Mouse (Mus musculus): Measurements from ENCODE around the gene Sh3bp2. TPM values are rescaled to one million over a fixed set of nuclear protein-coding genes. Genes with fewer than 3 reads are reported as not detected.
"Not testable (repeated sequence)": the region's sequence is repeated elsewhere in the genome, so short reads cannot be mapped to it uniquely, and the experiment has no call there.

The Sh3bp2 gene
- total and polyA plus RNA-seq, 2 experiments from 2014 or later, result 17.6 to 44.1 TPM

DNA sequence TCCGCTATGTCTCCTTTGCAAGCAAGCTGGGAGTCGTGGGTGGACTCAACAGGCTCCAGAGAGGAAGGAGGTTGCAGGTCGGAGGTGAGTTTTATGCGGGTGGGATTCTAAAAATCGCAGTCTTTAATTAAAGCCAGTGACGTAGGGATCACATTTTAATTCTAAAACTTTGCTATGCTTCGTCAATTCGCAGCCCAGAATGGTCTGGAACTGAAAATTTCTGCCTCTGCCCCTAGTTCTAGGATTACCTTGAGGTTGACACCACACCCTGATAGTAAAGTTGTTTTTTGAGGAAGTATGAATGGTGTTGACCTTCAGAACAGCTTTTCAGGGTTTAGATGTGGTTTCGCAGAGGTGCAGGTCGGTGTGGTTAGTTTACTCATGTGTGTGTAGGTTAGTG lies 49.1 kb downstream of the Sh3bp2 start:
- DNase-seq (ENCODE audit: low spot score) (no peak), ATAC-seq (ENCODE audit: low FRiP score) (no peak)
- H3K4me2 ChIP-seq (ENCODE audit: low read depth, low read length, poor library complexity, severe bottlenecking), result peak overlapping the region; percentile 55
- no peaks in the 10 kb centered on the region for H3K9me3 ChIP-seq (ENCODE audit: low read length)
- peaks cover 10% of the 10 kb centered on the region for H3K4me1 ChIP-seq (ENCODE audit: insufficient read depth, low read length)
- WGBS, result 38% methylated on average over 10 of the region's 10 CpGs
- no peaks in the 10 kb centered on the region for H3K36me3 ChIP-seq (ENCODE audit: insufficient read depth, low read length)
- H3K9ac ChIP-seq (replicated peaks; ENCODE audit: low read length, poor library complexity, severe bottlenecking), result peak overlapping the region; percentile 99
- H3K27me3 ChIP-seq (ENCODE audit: insufficient read depth, low read length), result no peaks in the 10 kb centered on the region
- no peak overlapping the region for H3K27ac ChIP-seq (ENCODE audit: low read depth, low read length)
- no peak for TF ChIP-seq CTCF (IDR thresholded peaks at IDR 0.05)
- peak overlapping the region; percentile 85 for H3K4me3 ChIP-seq (ENCODE audit: low read depth, low read length)

DNA sequence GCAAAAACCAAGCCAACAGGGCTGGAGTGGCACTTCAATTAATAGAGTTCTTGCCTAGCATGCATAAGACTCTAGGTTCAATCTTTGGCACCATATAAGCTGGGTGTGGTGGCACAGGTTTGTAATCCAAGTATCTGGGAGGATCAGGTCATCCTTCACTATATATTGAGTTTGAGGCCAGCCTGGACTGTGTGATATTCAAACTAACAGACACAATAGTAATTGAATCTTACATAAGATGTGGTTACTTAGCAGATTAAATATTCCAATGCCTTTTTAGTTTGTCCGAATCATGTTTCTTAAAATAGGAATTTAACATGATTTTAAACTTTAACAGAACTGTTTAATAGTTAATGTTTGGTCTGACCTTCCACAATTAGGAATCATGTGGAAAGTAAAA lies 50.6 kb downstream of the Sh3bp2 start:
- peaks cover 10% of the 10 kb centered on the region for H3K4me1 ChIP-seq (ENCODE audit: insufficient read depth, low read length)
- no peak overlapping the region for H3K4me2 ChIP-seq (ENCODE audit: low read depth, low read length, poor library complexity, severe bottlenecking)
- no peak overlapping the region for H3K4me3 ChIP-seq (ENCODE audit: low read depth, low read length)
- H3K27me3 ChIP-seq (ENCODE audit: insufficient read depth, low read length), result no peaks in the 10 kb centered on the region
- H3K27ac ChIP-seq (ENCODE audit: low read depth, low read length), result no peak overlapping the region
- H3K36me3 ChIP-seq (ENCODE audit: insufficient read depth, low read length), result no peaks in the 10 kb centered on the region
- ATAC-seq (ENCODE audit: low FRiP score), result no peak
- no peaks in the 10 kb centered on the region for H3K9me3 ChIP-seq (ENCODE audit: low read length)
- no peak for TF ChIP-seq CTCF (IDR thresholded peaks at IDR 0.05)
- no peak for DNase-seq (ENCODE audit: low spot score)
- H3K9ac ChIP-seq (replicated peaks; ENCODE audit: low read length, poor library complexity, severe bottlenecking), result no peak overlapping the region
- 91% methylated on average over 1 of the region's 1 CpGs for WGBS

DNA sequence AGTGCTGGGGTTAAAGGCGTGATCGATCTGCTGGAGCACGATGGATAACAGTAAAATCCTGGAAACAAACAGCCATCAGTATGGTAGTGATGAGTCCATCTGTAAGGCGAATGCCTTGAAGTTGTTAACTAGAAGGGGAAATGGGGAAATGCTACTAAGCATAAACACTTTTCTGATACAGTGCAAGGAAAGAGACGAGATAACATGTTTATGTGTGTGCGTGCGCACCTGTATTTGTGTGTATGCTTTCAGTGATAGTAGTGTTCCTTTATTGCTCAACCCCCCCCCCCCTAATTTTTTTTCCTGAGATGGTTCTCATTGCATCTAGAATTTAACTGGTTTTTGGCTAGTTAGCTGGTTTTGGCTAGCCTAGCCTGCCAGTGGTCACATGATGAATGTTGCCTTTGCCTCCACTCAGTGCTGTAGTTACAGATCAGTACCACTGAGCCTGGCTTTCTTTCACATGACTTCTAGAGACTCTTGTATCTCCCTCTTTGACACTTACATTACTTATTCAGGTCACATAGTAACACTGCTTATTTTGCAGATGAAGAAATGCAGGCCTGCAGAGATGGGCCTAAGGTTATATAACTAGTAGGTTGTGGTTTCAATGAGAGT lies 52.5 kb downstream of the Sh3bp2 start:
- H3K27ac ChIP-seq (ENCODE audit: low read depth, low read length), result no peak overlapping the region
- H3K9ac ChIP-seq (replicated peaks; ENCODE audit: low read length, poor library complexity, severe bottlenecking), result no peak overlapping the region
- H3K4me1 ChIP-seq (ENCODE audit: insufficient read depth, low read length), result peaks cover 10% of the 10 kb centered on the region
- no peak for DNase-seq (ENCODE audit: low spot score)
- no peak for TF ChIP-seq CTCF (IDR thresholded peaks at IDR 0.05)
- WGBS, result 98% methylated on average over 7 of the region's 7 CpGs
- H3K4me2 ChIP-seq (ENCODE audit: low read depth, low read length, poor library complexity, severe bottlenecking), result no peak overlapping the region
- no peaks in the 10 kb centered on the region for H3K9me3 ChIP-seq (ENCODE audit: low read length)
- H3K27me3 ChIP-seq (ENCODE audit: insufficient read depth, low read length), result no peaks in the 10 kb centered on the region
- H3K4me3 ChIP-seq (ENCODE audit: low read depth, low read length), result no peak overlapping the region
- no peak for ATAC-seq (ENCODE audit: low FRiP score)
- no peaks in the 10 kb centered on the region for H3K36me3 ChIP-seq (ENCODE audit: insufficient read depth, low read length)

DNA sequence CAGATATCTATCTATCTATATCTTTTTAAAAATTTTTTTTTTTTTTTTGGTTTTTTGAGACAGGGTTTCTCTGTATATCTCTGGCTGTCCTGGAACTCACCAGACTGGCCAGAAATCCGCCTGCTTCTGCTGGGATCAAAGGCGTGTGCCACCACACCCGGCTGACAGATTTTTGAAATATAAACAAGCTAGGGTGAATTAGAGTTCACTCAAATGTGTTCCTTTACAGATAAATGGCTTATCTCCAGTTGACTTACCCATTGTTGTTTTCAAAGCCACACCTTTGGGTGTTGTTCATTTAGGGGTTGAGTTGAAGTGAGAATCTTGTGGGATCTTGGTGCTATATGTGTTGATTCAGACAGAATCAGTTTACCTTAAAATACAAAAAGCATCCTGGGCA lies 53.7 kb downstream of the Sh3bp2 start:
- Histone ChIP-seq H3K27me3 (ENCODE audit: insufficient read depth, low read length) (no peaks in the 10 kb centered on the region), H3K36me3 (ENCODE audit: insufficient read depth, low read length) (no peaks in the 10 kb centered on the region), H3K9me3 (ENCODE audit: low read length) (no peaks in the 10 kb centered on the region), H3K4me2 (ENCODE audit: low read depth, low read length, poor library complexity, severe bottlenecking) (no peak overlapping the region), H3K4me3 (ENCODE audit: low read depth, low read length) (no peak overlapping the region), H3K27ac (ENCODE audit: low read depth, low read length) (no peak overlapping the region), H3K4me1 (ENCODE audit: insufficient read depth, low read length) (peaks cover 10% of the 10 kb centered on the region), H3K9ac (replicated peaks; ENCODE audit: low read length, poor library complexity, severe bottlenecking) (no peak overlapping the region)
- no peak for TF ChIP-seq CTCF (IDR thresholded peaks at IDR 0.05)
- no peak for ATAC-seq (ENCODE audit: low FRiP score)
- 93% methylated on average over 3 of the region's 3 CpGs for WGBS
- DNase-seq (ENCODE audit: low spot score), result no peak

GRCm38 (mm10) chr5:34581671-34582313 lies 56.2 kb downstream of the Sh3bp2 start:
- ATAC-seq (ENCODE audit: low FRiP score) (peak; percentile 41; the same call in 1 of the 2 replicates), DNase-seq (ENCODE audit: low spot score) (peak; percentile 46)
- 40% methylated on average over 9 of the region's 10 CpGs for WGBS
- not testable (repeated sequence) for H3K4me3 ChIP-seq (ENCODE audit: low read depth, low read length); H3K27me3 ChIP-seq (ENCODE audit: insufficient read depth, low read length); H3K27ac ChIP-seq (ENCODE audit: low read depth, low read length); H3K36me3 ChIP-seq (ENCODE audit: insufficient read depth, low read length); H3K4me2 ChIP-seq (ENCODE audit: low read depth, low read length, poor library complexity, severe bottlenecking); H3K9me3 ChIP-seq (ENCODE audit: low read length); H3K9ac ChIP-seq (replicated peaks; ENCODE audit: low read length, poor library complexity, severe bottlenecking); H3K4me1 ChIP-seq (ENCODE audit: insufficient read depth, low read length)

DNA sequence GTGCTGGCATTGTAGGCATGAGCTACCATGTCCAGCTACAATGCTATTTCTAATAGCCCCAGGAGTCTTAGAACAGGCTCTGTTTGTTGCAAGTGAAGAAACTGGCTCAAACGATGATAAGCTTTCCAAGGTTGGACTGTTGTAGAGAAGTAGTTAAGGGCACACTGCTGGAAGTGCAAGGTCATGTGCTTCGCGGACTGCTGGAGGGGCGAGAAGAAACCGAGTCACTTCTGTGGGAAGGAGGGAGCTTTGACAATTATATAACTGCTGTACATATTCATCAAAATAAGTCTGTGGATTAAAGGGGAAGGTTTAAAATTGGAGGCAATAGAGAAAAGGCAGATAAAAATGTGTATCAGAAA lies 56.7 kb downstream of the Sh3bp2 start:
- Histone ChIP-seq H3K4me1 (ENCODE audit: insufficient read depth, low read length) (no peaks in the 10 kb centered on the region), H3K9me3 (ENCODE audit: low read length) (no peaks in the 10 kb centered on the region), H3K27ac (ENCODE audit: low read depth, low read length) (no peak overlapping the region), H3K4me3 (ENCODE audit: low read depth, low read length) (no peak overlapping the region), H3K36me3 (ENCODE audit: insufficient read depth, low read length) (no peaks in the 10 kb centered on the region), H3K4me2 (ENCODE audit: low read depth, low read length, poor library complexity, severe bottlenecking) (no peak overlapping the region), H3K9ac (replicated peaks; ENCODE audit: low read length, poor library complexity, severe bottlenecking) (no peak overlapping the region), H3K27me3 (ENCODE audit: insufficient read depth, low read length) (no peaks in the 10 kb centered on the region)
- WGBS, result 80% methylated on average over 5 of the region's 5 CpGs
- DNase-seq (ENCODE audit: low spot score), result no peak
- ATAC-seq (ENCODE audit: low FRiP score), result no peak
- TF ChIP-seq CTCF (IDR thresholded peaks at IDR 0.05), result no peak

All from midbrain, postnatal 0 days (tissue).